ENCODE assay signal across 24 mouse cellular contexts in genomic region chr13:117694729-117695332, GRCm38 (mm10).
DNase-seq lines count a peak whose midpoint lies in the region; ATAC-seq and TF ChIP-seq lines count a peak whose summit lies in the region.
"Had no signal": no experiment of that assay in that cellular context is flagged by ENCODE, and none has a peak within 500 bp of the region (broad histone marks: within the 10 kb centered on the region; RNA-seq: fewer than 3 reads in every experiment).

No protein-coding gene starts in this region.

- H3K4me2 ChIP-seq in lung, embryonic 15.5 days = no peak overlapping the region
- no peak overlapping the region for H3K4me2 ChIP-seq in midbrain, embryonic 11.5 days
- no peak overlapping the region for H3K4me2 ChIP-seq in midbrain, embryonic 15.5 days
- H3K4me2 ChIP-seq: embryonic facial prominence, embryonic 12.5 days; forebrain, embryonic 13.5 days; forebrain, embryonic 15.5 days had no signal

- DNase-seq in frontal cortex, postnatal 36 days (ENCODE audit: low spot score in 2 of 2) = no peak
- DNase-seq in lung, adult 2 months = no peak
- DNase-seq in midbrain, embryonic 11.5 days (ENCODE audit: low spot score, missing footprints) = peak; percentile 26
- DNase-seq: adrenal gland, adult 8-10 months; adrenal gland, postnatal 14 days; adrenal gland, postnatal 36 days; B cell, adult 2 months; cerebellum, adult 11-12 months; cerebellum, adult 2 months; cerebellum, adult 9-10 months; cerebellum, postnatal 10 days; cerebellum, postnatal 25 days had no signal

- no peak overlapping the region for H3K4me3 ChIP-seq in lung, embryonic 15.5 days
- no peak overlapping the region for H3K4me3 ChIP-seq in lung, adult 2 months (replicated peaks; ENCODE audit: extremely low read depth, low read depth, low read length)
- H3K4me3 ChIP-seq in midbrain, embryonic 11.5 days (ENCODE audit: low read depth, low read length) = no peak overlapping the region
- H3K4me3 ChIP-seq in midbrain, embryonic 15.5 days = no peak overlapping the region
- H3K4me3 ChIP-seq: embryonic facial prominence, embryonic 10.5 days; embryonic facial prominence, embryonic 12.5 days; forebrain, embryonic 13.5 days; forebrain, embryonic 15.5 days had no signal

- TF ChIP-seq CTCF in lung, adult 2 months (IDR thresholded peaks at IDR 0.05; ENCODE audit: insufficient read depth, low read length) = no peak

- H3K9ac ChIP-seq in lung, embryonic 15.5 days = no peak overlapping the region
- H3K9ac ChIP-seq in midbrain, embryonic 11.5 days (ENCODE audit: low read length) = no peak overlapping the region
- H3K9ac ChIP-seq in midbrain, embryonic 15.5 days = no peak overlapping the region
- H3K9ac ChIP-seq: embryonic facial prominence, embryonic 12.5 days; forebrain, embryonic 13.5 days; forebrain, embryonic 15.5 days had no signal

- WGBS in lung, embryonic 15.5 days = 48% methylated on average over 1 of the region's 1 CpGs
- WGBS in lung, adult 2 months = 57% methylated on average over 1 of the region's 1 CpGs
- WGBS in midbrain, embryonic 11.5 days = 91% methylated on average over 1 of the region's 1 CpGs
- WGBS in midbrain, embryonic 15.5 days = 87% methylated on average over 1 of the region's 1 CpGs

- peak; percentile 67 for ATAC-seq in frontal cortex, adult (ENCODE audit: low TSS enrichment)
- ATAC-seq in lung, embryonic 15.5 days (ENCODE audit: borderline replicate concordance, extremely low read depth, low FRiP score, low TSS enrichment) = peak; percentile 76; the same call in 1 of the 2 replicates
- no peak for ATAC-seq in midbrain, embryonic 11.5 days (ENCODE audit: low FRiP score)
- ATAC-seq in midbrain, embryonic 15.5 days (replicated peaks) = no peak
- ATAC-seq: activated CD4-positive, CD25-positive, alpha-beta regulatory T cell, adult 4 months; CD4-positive, CD25-positive, alpha-beta regulatory T cell, adult 4 months; forebrain, embryonic 13.5 days; forebrain, embryonic 15.5 days; Patski had no signal

- no peak overlapping the region for H3K27ac ChIP-seq in lung, embryonic 15.5 days
- H3K27ac ChIP-seq in midbrain, embryonic 11.5 days (ENCODE audit: low read depth, low read length) = no peak overlapping the region
- no peak overlapping the region for H3K27ac ChIP-seq in midbrain, embryonic 15.5 days
- H3K27ac ChIP-seq: embryonic facial prominence, embryonic 10.5 days; embryonic facial prominence, embryonic 12.5 days; forebrain, embryonic 13.5 days; forebrain, embryonic 15.5 days had no signal

- H3K4me1 ChIP-seq in lung, embryonic 15.5 days = no peaks in the 10 kb centered on the region
- H3K4me1 ChIP-seq in lung, adult 2 months (ENCODE audit: control insufficient read depth, insufficient read depth, low read length) = no peaks in the 10 kb centered on the region
- H3K4me1 ChIP-seq in midbrain, embryonic 11.5 days (ENCODE audit: control insufficient read depth, insufficient read depth, low read length) = no peaks in the 10 kb centered on the region
- H3K4me1 ChIP-seq in midbrain, embryonic 15.5 days = no peaks in the 10 kb centered on the region
- H3K4me1 ChIP-seq: embryonic facial prominence, embryonic 10.5 days; embryonic facial prominence, embryonic 12.5 days; forebrain, embryonic 13.5 days; forebrain, embryonic 15.5 days had no signal

- no peaks in the 10 kb centered on the region for H3K27me3 ChIP-seq in lung, embryonic 15.5 days
- no peaks in the 10 kb centered on the region for H3K27me3 ChIP-seq in midbrain, embryonic 11.5 days (ENCODE audit: control insufficient read depth, insufficient read depth, low read length)
- no peaks in the 10 kb centered on the region for H3K27me3 ChIP-seq in midbrain, embryonic 15.5 days (replicated peaks)
- H3K27me3 ChIP-seq: CH12.LX; embryonic facial prominence, embryonic 12.5 days; forebrain, embryonic 13.5 days; forebrain, embryonic 15.5 days; Patski had no signal

- no peaks in the 10 kb centered on the region for H3K9me3 ChIP-seq in lung, embryonic 15.5 days
- no peaks in the 10 kb centered on the region for H3K9me3 ChIP-seq in midbrain, embryonic 11.5 days (ENCODE audit: control insufficient read depth, low read length)
- no peaks in the 10 kb centered on the region for H3K9me3 ChIP-seq in midbrain, embryonic 15.5 days
- H3K9me3 ChIP-seq: embryonic facial prominence, embryonic 10.5 days; embryonic facial prominence, embryonic 12.5 days; forebrain, embryonic 13.5 days; forebrain, embryonic 15.5 days had no signal

- no peak for TF ChIP-seq POLR2A in lung, adult 2 months (IDR thresholded peaks at IDR 0.05; ENCODE audit: borderline replicate concordance, extremely low read depth, low read depth, low read length)

- H3K36me3 ChIP-seq in lung, embryonic 15.5 days = no peaks in the 10 kb centered on the region
- H3K36me3 ChIP-seq in midbrain, embryonic 11.5 days (ENCODE audit: control insufficient read depth, insufficient read depth, low read length) = no peaks in the 10 kb centered on the region
- no peaks in the 10 kb centered on the region for H3K36me3 ChIP-seq in midbrain, embryonic 15.5 days (replicated peaks)
- H3K36me3 ChIP-seq: embryonic facial prominence, embryonic 10.5 days; embryonic facial prominence, embryonic 12.5 days; forebrain, embryonic 15.5 days; G1E had no signal

Comparison
In these comparisons a context has a peak if more than half of its experiments do, and no peak if none do; other contexts are left out.
1. ATAC-seq: peak in frontal cortex, adult (single experiment) and lung, embryonic 15.5 days (single experiment); none in midbrain, embryonic 11.5 days (single experiment) and midbrain, embryonic 15.5 days (single experiment).